Mouse (Mus musculus) liver, postnatal 0 days (tissue): ENCODE data around the gene Zbtb48. TPM values are rescaled to one million over a fixed set of nuclear protein-coding genes. Genes with fewer than 3 reads are reported as not detected.

Experiments
- ATAC-seq: fragments of 200-750 bp; cut with Nextera tagmentation; 2 replicates; pipeline ENCODE4 v1.8.0; 2017; ENCODE audit warnings: mild to moderate bottlenecking, moderate library complexity
- DNase-seq: peaks from one replicate; pipeline ENCODE4 v3.0.0-alpha.2; 2016
- H3K27ac ChIP-seq: fragments of 300-500 bp; sonication (generic); 2 replicates; pipeline ENCODE4 v1.5.1; 2014; ENCODE audit warnings: antibody characterized with exemption, moderate library complexity, mild to moderate bottlenecking, low read depth
- H3K27me3 ChIP-seq: fragments of 300-500 bp; sonication (generic); 2 replicates; pipeline ENCODE4 v1.6.1; 2014; ENCODE audit warnings: low read length, control low read depth, mixed read lengths; ENCODE audit not compliant: insufficient read depth
- H3K36me3 ChIP-seq: fragments of 300-500 bp; sonication (generic); replicated peaks from 2 replicates; pipeline ENCODE4 v1.6.1; 2014; ENCODE audit warnings: mild to moderate bottlenecking, control low read depth, low read length, moderate library complexity, mixed read lengths; ENCODE audit not compliant: insufficient read depth
- H3K4me1 ChIP-seq: fragments of 300-500 bp; sonication (generic); 2 replicates; pipeline ENCODE4 v1.6.1; 2014; ENCODE audit warnings: antibody characterized with exemption, mild to moderate bottlenecking, control low read depth; ENCODE audit not compliant: insufficient read depth
- H3K4me2 ChIP-seq: fragments of 300-500 bp; sonication (generic); 2 replicates; pipeline ENCODE4 v1.6.1; 2014; ENCODE audit warnings: low read depth, mild to moderate bottlenecking, low read length, moderate library complexity, mixed read lengths
- H3K4me3 ChIP-seq: fragments of 300-500 bp; sonication (generic); 2 replicates; pipeline ENCODE4 v1.5.1; 2014; ENCODE audit warnings: low read depth, low read length
- H3K9ac ChIP-seq: fragments of 300-500 bp; sonication (generic); replicated peaks from 2 replicates; pipeline ENCODE4 v1.6.1; 2014; ENCODE audit warnings: mild to moderate bottlenecking, moderate library complexity
- H3K9me3 ChIP-seq: fragments of 300-500 bp; sonication (generic); 2 replicates; pipeline ENCODE4 v1.6.1; 2016; ENCODE audit warnings: mild to moderate bottlenecking, control low read depth, low read length, mixed read lengths
- CTCF ChIP-seq: sonication (generic); IDR thresholded peaks from 2 replicates; pipeline ENCODE4 v1.5.1; 2016; ENCODE audit warnings: antibody characterized with exemption, low read depth
- EP300 ChIP-seq: IDR thresholded peaks from 2 replicates; pipeline ENCODE4 v1.6.1; 2016; ENCODE audit warnings: antibody characterized with exemption, low read depth, mild to moderate bottlenecking
- WGBS: fragments of 180-500 bp; shearing (Covaris S2); extraction: QIAGEN DNeasy Blood & Tissue Kit; methylation state at CpG from one replicate; pipeline ENCODE4 v1.1.7; 2014; ENCODE audit not compliant: insufficient replicate concordance; 5-methylcytosine and 5-hydroxymethylcytosine counted together
- polyA plus RNA-seq: library from polyadenylated mRNA; unstranded; fragments of >200 nt; fragmentation: Nextera tagmentation; extraction: Ambion mirVana; gene quantifications from 2 replicates; pipeline ENCODE4 v1.2.1, GENCODE M21; 2015

Zbtb48 gene
- polyA plus RNA-seq, 1 experiment from 2014 or later = 7.4 TPM

DNA sequence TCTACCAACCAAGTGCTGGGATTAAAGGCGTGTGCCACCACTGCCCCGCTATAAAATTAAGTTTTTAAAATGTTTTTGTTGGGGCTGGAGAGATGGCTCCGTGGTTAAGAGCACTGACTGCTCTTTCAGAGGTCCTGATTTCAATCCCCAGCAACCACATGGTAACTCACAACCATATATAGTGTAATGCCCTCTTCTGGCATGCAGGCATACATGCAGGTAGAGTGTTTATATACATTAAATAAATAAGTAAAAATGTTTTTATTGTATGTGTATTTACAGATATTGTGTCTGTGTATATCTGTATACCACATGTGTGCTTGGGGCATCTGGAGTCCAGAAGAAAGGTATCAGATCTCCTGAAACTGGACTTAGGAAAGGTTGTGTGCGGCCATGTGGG lies 26.1 kb downstream of the Zbtb48 start:
- ATAC-seq (no peak), DNase-seq (no peak)
- Histone ChIP-seq H3K27me3 (no peaks in the 10 kb centered on the region), H3K4me3 (no peak overlapping the region), H3K4me1 (peaks cover 8% of the 10 kb centered on the region; the same call in 1 of the 2 replicates), H3K4me2 (no peak overlapping the region), H3K36me3 (no peaks in the 10 kb centered on the region), H3K9ac (no peak overlapping the region), H3K9me3 (no peaks in the 10 kb centered on the region), H3K27ac (no peak overlapping the region)
- TF ChIP-seq CTCF (peak; percentile 23; the same call in 1 of the 2 replicates), EP300 (no peak)
- WGBS = 68% methylated on average over 4 of the region's 4 CpGs

DNA sequence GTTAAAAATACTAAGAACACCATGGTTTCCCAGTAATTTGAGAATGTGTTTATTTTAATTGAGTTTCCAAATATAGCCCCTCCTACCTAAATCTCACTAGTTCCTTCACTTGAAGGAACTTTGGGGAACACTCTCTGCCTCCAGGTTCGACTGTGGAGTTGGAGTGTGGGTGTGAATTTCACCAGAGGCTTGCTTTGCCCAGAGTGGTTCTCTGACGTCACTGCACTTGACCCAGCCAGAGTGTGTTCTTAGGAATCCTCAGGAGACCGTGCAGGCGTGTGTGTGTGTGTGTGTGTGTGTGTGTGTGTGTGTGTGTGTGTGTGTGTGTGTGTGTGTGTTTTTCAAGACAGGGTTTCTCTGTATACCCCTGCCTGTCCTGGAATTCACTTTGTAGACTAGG lies 26.6 kb downstream of the Zbtb48 start:
- no peak for ATAC-seq
- no peaks in the 10 kb centered on the region for H3K9me3 ChIP-seq
- 47% methylated on average over 4 of the region's 4 CpGs for WGBS
- H3K27ac ChIP-seq = no peak overlapping the region
- no peak for DNase-seq
- no peak for TF ChIP-seq EP300
- no peak for TF ChIP-seq CTCF
- peaks cover 8% of the 10 kb centered on the region; the same call in 1 of the 2 replicates for H3K4me1 ChIP-seq
- no peaks in the 10 kb centered on the region for H3K27me3 ChIP-seq
- H3K4me2 ChIP-seq = no peak overlapping the region
- no peak overlapping the region for H3K9ac ChIP-seq
- no peak overlapping the region for H3K4me3 ChIP-seq
- H3K36me3 ChIP-seq = no peaks in the 10 kb centered on the region

DNA sequence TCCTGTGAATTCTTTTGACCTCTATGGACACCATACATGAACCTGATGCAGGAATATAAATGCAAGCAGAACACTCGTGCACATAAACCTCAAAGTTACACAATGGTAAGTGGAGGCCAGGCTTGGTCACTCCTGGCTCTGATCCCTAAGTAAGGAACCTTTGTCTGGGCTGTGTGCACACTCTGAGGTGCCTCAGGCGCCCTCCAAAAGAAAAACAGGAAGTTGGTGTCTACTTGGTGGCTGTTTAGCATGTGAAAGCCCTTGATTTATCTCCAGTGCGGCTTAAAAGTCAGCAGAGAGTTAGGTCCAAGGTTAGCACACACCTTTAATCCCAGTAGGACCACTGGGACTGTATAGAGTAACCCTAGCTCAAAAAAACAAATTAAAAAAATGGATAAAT lies 28.0 kb downstream of the Zbtb48 start:
- no peak overlapping the region for H3K4me2 ChIP-seq
- H3K27ac ChIP-seq = no peak overlapping the region
- peaks cover 15% of the 10 kb centered on the region for H3K4me1 ChIP-seq
- no peak overlapping the region for H3K9ac ChIP-seq
- no peaks in the 10 kb centered on the region for H3K9me3 ChIP-seq
- H3K4me3 ChIP-seq = no peak overlapping the region
- H3K36me3 ChIP-seq = no peaks in the 10 kb centered on the region
- DNase-seq = no peak
- H3K27me3 ChIP-seq = no peaks in the 10 kb centered on the region
- no peak for TF ChIP-seq CTCF
- no peak for TF ChIP-seq EP300
- 34% methylated on average over 3 of the region's 3 CpGs for WGBS
- ATAC-seq = no peak

DNA sequence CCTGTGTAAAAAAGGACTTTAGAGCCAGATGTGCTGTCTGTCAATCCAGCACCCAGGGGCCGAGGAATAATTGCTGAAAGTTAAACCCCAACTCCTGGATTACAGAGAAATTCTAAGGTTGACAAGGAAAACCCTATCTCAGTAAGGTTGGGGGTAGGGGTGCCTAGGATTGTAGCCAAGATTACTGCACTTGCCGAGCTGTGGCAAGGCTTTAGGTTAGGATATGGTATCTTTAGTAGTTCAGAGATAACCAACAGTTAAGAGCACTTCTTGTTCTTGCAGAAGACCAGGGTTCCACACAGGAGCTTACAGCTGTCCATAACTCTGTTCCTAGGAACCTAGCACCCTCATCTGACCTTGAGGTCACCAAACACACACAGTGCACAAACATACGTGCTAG lies 29.8 kb downstream of the Zbtb48 start:
- peak overlapping the region; percentile 82; the same call in 1 of the 2 replicates for H3K9ac ChIP-seq
- TF ChIP-seq EP300 = no peak
- no peak for TF ChIP-seq CTCF

DNA sequence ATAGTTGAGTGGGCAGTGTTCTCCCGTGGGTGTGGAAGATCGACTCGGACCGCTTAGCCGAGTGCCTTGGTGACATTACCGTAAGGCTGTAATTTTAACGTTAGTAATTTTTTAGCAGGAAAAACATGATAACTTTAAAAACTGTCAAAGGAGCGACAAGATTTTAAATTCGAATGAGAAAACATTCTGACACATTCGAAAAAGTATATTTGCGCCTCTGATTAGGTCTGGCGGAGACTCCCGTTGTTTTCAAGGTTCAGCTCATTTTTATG lies 30.6 kb downstream of the Zbtb48 start:
- Histone ChIP-seq H3K4me2 (peak overlapping the region; percentile 100), H3K27me3 (peaks cover 5% of the 10 kb centered on the region), H3K9me3 (no peaks in the 10 kb centered on the region), H3K27ac (peak overlapping the region; percentile 98), H3K9ac (peak overlapping the region; percentile 82), H3K36me3 (peaks cover 3% of the 10 kb centered on the region), H3K4me3 (peak overlapping the region; percentile 97), H3K4me1 (peaks cover 17% of the 10 kb centered on the region)
- ATAC-seq = no peak
- DNase-seq = no peak
- WGBS = 2% methylated on average over 13 of the region's 13 CpGs
- no peak for TF ChIP-seq EP300
- TF ChIP-seq CTCF = no peak

More for the DNA sequence above, 29.8 kb downstream of the Zbtb48 start:
- ATAC-seq (no peak), DNase-seq (no peak)
- Histone ChIP-seq H3K9me3 (no peaks in the 10 kb centered on the region), H3K27me3 (peaks cover 5% of the 10 kb centered on the region), H3K36me3 (no peaks in the 10 kb centered on the region), H3K4me2 (peak overlapping the region; percentile 100), H3K27ac (no peak overlapping the region), H3K4me3 (peak overlapping the region; percentile 97; the same call in 1 of the 2 replicates), H3K4me1 (peaks cover 17% of the 10 kb centered on the region)
- 53% methylated on average over 3 of the region's 3 CpGs for WGBS

DNA sequence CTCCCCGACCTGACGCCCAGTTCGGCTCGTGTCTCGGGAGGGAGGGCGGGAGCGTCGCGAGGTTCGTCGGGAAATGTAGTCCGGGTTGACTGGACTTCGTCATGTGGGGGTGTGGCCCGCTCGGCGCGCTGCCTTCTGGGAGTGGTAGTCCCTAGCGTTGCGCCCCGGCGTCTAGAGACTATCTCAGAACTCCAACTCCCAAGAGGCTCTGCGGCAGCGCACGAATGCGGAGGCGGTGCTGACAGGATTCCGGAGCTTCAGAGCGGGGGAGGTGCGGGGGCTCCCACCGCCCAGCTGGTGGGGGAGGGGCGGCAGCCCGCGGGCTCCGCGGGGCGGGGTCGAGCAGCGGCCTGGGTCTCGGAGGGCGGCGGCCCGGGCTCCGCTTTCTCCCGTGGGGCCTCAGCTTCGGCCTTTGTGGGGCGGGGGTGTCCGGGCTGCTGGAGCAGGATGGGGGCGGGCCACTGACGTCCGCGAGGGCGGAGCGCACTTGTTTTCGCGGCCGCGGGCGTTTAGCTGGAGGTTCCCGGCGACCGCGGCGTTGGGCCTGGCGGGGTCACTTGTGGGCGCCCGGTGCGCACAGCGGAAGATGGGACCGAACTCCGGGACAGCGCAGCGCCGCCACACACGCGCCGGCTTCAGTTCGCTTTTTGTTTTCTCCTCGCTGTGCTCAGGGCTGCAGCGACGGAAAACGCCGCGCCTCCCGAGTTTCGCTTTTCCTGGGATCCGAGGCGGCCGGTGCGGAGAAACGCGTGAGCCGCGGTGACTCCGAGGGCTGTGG lies 31.1 kb downstream of the Zbtb48 start, which contains the start of gene Phf13:
Phf13 (minus strand) TSS at position 86 of the 778 bp plus-strand sequence.
- no peak for TF ChIP-seq CTCF
- TF ChIP-seq EP300 = no peak
- WGBS = 2% methylated on average over 58 of the region's 94 CpGs
- H3K4me1 ChIP-seq = peaks cover 17% of the 10 kb centered on the region
- H3K9ac ChIP-seq = peak within 1 kb of the TSS; percentile 95
- peak within 1 kb of the TSS; percentile 97 for H3K4me3 ChIP-seq
- H3K36me3 ChIP-seq = peaks cover 8% of the 10 kb centered on the region
- peak; percentile 99 for DNase-seq
- peaks cover 5% of the 10 kb centered on the region for H3K27me3 ChIP-seq
- H3K27ac ChIP-seq = peak within 1 kb of the TSS; percentile 98
- peak within 1 kb of the TSS; percentile 100 for H3K4me2 ChIP-seq
- ATAC-seq = peak; percentile 96
- H3K9me3 ChIP-seq = no peaks in the 10 kb centered on the region
